Mouse (Mus musculus) limb, embryonic 11.5 days (tissue): ENCODE measurements at regions not wholly inside any gene's neighbourhood (a gene's known extent, or its start where the extent isn't known, plus 50 kb on each side); places are given as distances from the start of the nearest gene placed in this dataset.
A peak's percentile ranks its signal among the peaks of the same experiment; 100 is the strongest.

Experiments
- ATAC-seq: fragments of 200-750 bp; cut with Nextera tagmentation; 2 replicates; pipeline ENCODE4 v1.8.0; 2017; ENCODE audit warnings: low read depth; ENCODE audit not compliant: insufficient number of reproducible peaks, low FRiP score, low TSS enrichment
- DNase-seq: peaks from one replicate; pipeline ENCODE4 v3.0.0-alpha.2; 2015; ENCODE audit warnings: low spot score
- H3K27ac ChIP-seq: fragments of 300-500 bp; sonication (generic); replicated peaks from 2 replicates; pipeline ENCODE4 v1.5.1; 2014; ENCODE audit warnings: low read depth, mild to moderate bottlenecking, low read length
- H3K27me3 ChIP-seq: fragments of 300-500 bp; sonication (generic); 2 replicates; pipeline ENCODE4 v1.6.1; 2014; ENCODE audit warnings: mild to moderate bottlenecking, low read length, mixed read lengths; ENCODE audit not compliant: control insufficient read depth, insufficient read depth
- H3K36me3 ChIP-seq: fragments of 300-500 bp; sonication (generic); 2 replicates; pipeline ENCODE4 v1.6.1; 2014; ENCODE audit warnings: mild to moderate bottlenecking, low read length, moderate library complexity, mixed read lengths; ENCODE audit not compliant: control insufficient read depth, insufficient read depth
- H3K4me1 ChIP-seq: fragments of 300-500 bp; sonication (generic); 2 replicates; pipeline ENCODE4 v1.6.1; 2014; ENCODE audit warnings: low read length, mixed read lengths; ENCODE audit not compliant: control insufficient read depth, insufficient read depth
- H3K4me2 ChIP-seq: fragments of 300-500 bp; sonication (generic); 2 replicates; pipeline ENCODE4 v1.6.1; 2014; ENCODE audit warnings: low read depth, mild to moderate bottlenecking, moderate library complexity; ENCODE audit not compliant: severe bottlenecking
- H3K4me3 ChIP-seq: fragments of 300-500 bp; sonication (generic); 2 replicates; pipeline ENCODE4 v1.5.1; 2014; ENCODE audit warnings: low read depth, low read length
- H3K9ac ChIP-seq: fragments of 300-500 bp; sonication (generic); 2 replicates; pipeline ENCODE4 v1.6.1; 2014; ENCODE audit warnings: mild to moderate bottlenecking, low read length
- H3K9me3 ChIP-seq: fragments of 300-500 bp; sonication (generic); 2 replicates; pipeline ENCODE4 v1.6.1; 2016; ENCODE audit warnings: low read length; ENCODE audit not compliant: control insufficient read depth
- WGBS: fragments of 180-500 bp; shearing (Covaris S2); extraction: QIAGEN DNeasy Blood & Tissue Kit; methylation state at CpG from one replicate; pipeline ENCODE4 v1.1.7; 2014; 5-methylcytosine and 5-hydroxymethylcytosine counted together

DNA sequence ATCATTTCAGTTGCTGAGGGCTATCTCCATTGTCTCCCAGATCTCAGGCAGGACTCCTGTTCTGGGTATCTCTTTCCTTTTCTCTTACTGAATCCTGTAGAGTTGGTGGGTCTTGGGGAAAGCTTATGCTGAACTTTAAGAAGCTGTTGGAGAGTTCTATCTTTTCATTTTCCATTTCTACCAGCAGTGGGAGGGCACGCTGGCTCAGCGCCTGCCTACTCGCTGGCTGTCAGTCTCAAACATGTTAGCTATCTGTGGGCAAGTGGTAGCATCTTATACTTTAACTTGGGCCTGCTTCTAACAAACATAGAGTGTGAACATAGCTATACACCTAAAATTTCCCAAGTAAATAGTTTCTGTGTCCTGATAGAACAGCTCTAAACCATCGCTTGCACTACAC lies 125.2 kb upstream of the Pum3 start:
- H3K9ac ChIP-seq = no peak overlapping the region
- DNase-seq = no peak
- no peaks in the 10 kb centered on the region for H3K4me1 ChIP-seq
- H3K4me2 ChIP-seq = no peak overlapping the region
- H3K27me3 ChIP-seq = no peaks in the 10 kb centered on the region
- 91% methylated on average over 4 of the region's 4 CpGs for WGBS
- ATAC-seq = no peak
- H3K27ac ChIP-seq = no peak overlapping the region
- H3K36me3 ChIP-seq = no peaks in the 10 kb centered on the region
- no peak overlapping the region for H3K4me3 ChIP-seq
- no peaks in the 10 kb centered on the region for H3K9me3 ChIP-seq

DNA sequence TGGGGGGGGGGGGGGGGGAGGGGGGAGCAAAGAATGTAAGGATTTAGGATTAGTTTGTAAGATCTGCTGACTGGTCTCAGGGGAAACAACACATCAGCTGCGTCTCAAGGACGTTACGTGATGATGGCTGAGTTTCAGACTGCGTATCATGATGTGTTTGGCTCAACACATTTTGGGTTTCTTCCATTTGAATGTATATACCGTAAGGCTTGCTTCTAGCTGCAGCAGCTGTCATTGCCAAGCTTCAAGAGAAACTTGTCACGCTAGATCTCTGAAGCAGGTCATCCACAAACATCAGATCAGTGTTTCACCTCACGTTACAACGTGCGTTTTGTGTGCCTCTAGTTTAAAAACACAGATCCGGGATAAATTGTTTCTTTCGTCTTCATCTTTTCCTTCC lies 123.6 kb upstream of the Pum3 start:
- H3K9me3 ChIP-seq = no peaks in the 10 kb centered on the region
- no peak overlapping the region for H3K4me2 ChIP-seq
- H3K27me3 ChIP-seq = no peaks in the 10 kb centered on the region
- WGBS = 86% methylated on average over 11 of the region's 11 CpGs
- H3K27ac ChIP-seq = no peak overlapping the region
- no peaks in the 10 kb centered on the region for H3K4me1 ChIP-seq
- ATAC-seq = no peak
- H3K4me3 ChIP-seq = no peak overlapping the region
- H3K9ac ChIP-seq = no peak overlapping the region
- no peaks in the 10 kb centered on the region for H3K36me3 ChIP-seq
- no peak for DNase-seq

DNA sequence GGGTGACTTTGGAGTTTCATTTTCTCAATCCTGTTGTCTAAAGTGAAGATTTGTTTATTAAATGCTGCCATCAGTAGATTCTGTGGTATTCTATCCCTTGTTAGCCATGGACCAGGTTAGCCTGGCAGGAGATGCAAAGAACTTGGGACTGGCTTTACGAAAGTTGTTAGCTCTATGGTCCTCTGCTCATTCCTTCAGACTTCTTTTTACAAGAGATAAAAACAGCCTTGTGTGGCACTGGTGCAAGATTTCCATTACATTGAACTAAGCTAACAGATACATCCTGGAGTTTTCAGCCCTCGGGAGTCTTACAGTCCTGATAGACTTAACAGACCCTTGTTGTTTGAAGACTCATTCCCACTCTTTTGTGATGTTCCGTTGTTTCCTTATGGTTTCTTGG lies 108.1 kb upstream of the Pum3 start:
- H3K36me3 ChIP-seq = no peaks in the 10 kb centered on the region
- H3K9me3 ChIP-seq = no peaks in the 10 kb centered on the region
- H3K27me3 ChIP-seq = no peaks in the 10 kb centered on the region
- H3K27ac ChIP-seq = no peak overlapping the region
- DNase-seq (no peak), ATAC-seq (no peak)
- H3K9ac ChIP-seq = no peak overlapping the region
- no peaks in the 10 kb centered on the region for H3K4me1 ChIP-seq
- 91% methylated on average over 3 of the region's 3 CpGs for WGBS
- no peak overlapping the region for H3K4me2 ChIP-seq
- no peak overlapping the region for H3K4me3 ChIP-seq

DNA sequence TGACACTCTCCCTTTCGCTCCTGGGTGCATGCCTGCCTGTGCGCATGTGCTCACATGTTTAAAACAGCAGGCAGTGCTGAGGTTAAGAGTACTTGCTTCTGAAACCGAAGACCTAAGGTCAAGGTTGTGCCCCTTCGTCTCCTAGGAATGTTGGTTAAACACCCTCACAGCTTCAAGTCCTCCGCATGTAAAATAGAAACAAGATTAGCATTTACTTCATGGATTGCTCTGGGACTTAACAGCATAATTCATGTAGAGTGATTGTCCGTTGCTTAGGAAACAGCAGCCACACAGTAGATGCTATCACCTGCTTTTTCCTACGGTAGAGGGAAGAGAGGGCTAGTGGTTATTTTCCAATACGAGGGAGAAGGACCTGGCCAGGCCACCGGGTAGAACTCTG lies 107.4 kb upstream of the Pum3 start:
- no peak for ATAC-seq
- Histone ChIP-seq H3K36me3 (no peaks in the 10 kb centered on the region), H3K9me3 (no peaks in the 10 kb centered on the region), H3K4me1 (no peaks in the 10 kb centered on the region), H3K4me2 (no peak overlapping the region), H3K27me3 (no peaks in the 10 kb centered on the region), H3K4me3 (no peak overlapping the region), H3K9ac (no peak overlapping the region), H3K27ac (no peak overlapping the region)
- 76% methylated on average over 9 of the region's 9 CpGs for WGBS
- DNase-seq = no peak

DNA sequence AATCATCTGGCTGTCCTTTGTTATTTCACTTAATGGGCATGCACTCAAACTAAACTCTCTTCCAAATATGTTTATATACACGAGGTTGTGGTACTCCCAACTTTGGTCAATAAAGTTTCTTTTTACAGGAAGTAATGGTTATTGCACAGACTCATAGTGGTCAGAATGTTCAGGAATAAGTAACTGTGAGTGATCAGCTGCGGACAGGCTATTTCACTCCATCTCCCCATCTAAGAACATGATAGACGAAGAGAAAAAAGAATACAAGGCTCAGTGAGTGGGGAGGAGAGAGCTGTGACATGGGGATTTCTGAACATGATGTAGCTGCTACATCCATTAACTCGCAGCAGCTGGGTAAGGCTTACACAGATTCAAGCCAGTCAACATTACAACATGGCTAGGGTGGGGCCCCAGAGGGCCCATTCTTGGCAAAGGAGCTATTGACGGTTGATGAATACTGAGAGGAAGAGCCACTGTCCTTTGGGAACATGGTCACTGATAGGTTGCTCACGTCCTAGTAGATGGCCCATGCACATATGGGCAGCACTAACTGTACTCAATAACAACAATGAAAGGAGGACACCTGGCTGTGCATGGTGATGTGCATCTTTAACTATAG lies 98.4 kb upstream of the Pum3 start:
- ATAC-seq (no peak), DNase-seq (no peak)
- H3K9ac ChIP-seq = no peak overlapping the region
- no peaks in the 10 kb centered on the region for H3K9me3 ChIP-seq
- H3K36me3 ChIP-seq = no peaks in the 10 kb centered on the region
- 91% methylated on average over 6 of the region's 6 CpGs for WGBS
- H3K4me3 ChIP-seq = no peak overlapping the region
- no peak overlapping the region for H3K27ac ChIP-seq
- no peaks in the 10 kb centered on the region for H3K27me3 ChIP-seq
- no peaks in the 10 kb centered on the region for H3K4me1 ChIP-seq
- no peak overlapping the region for H3K4me2 ChIP-seq

DNA sequence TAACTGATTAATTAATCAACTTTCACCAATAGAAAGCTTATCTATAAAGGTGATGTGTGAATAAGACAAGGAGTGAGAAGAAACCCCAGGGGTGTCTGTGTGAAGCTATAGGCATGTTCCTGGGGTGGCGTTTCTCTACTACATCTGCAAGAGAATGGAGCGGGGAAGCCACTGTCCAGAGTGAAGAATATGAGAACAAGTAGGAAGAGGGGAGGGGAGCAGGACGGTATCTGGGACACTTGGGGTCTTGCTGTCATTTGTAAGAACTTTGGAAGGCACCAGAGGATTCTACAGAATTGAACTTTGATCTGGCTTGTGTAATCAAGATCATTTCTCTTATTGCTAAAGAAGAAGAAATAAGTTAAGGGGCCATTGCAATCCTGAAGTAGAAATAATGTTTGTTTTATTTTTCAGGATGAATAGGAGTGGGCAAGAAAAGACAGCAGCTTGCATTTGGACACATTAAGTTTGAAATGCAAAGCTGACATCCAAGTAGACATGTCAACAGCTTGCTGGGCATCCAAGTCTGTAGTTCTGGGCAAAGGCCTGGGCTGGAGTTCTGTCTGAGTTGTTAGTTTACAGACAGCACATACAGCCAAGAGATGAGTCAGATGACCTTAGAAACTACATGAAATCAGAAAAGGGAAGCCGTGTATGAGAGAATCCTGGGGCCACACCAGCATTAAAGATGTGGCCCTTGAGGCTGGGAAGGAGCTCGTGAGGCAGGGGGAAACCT lies 89.9 kb upstream of the Pum3 start:
- no peaks in the 10 kb centered on the region for H3K4me1 ChIP-seq
- no peaks in the 10 kb centered on the region for H3K27me3 ChIP-seq
- no peak overlapping the region for H3K4me3 ChIP-seq
- no peak for ATAC-seq
- no peaks in the 10 kb centered on the region for H3K9me3 ChIP-seq
- no peak for DNase-seq
- no peak overlapping the region for H3K4me2 ChIP-seq
- no peak overlapping the region for H3K9ac ChIP-seq
- 87% methylated on average over 5 of the region's 5 CpGs for WGBS
- H3K27ac ChIP-seq = no peak overlapping the region
- no peaks in the 10 kb centered on the region for H3K36me3 ChIP-seq

DNA sequence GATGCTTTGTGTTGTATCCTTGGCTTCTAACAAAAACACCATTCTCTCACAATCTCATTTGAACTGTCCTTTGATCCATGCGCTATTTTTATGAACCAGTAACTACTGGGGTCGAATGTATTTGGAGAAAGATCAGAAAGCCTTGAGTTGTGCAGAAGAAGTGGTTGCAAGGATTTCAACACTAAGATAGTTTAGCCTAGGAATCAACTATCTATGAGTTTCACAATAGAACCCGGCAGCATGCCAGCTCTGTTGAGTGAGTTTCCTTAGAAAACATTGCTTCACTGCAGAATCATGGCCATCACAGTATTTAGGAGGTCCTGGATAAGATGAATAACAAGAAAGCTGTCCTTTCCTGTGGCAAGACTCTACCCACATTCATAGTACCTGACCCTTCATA lies 84.6 kb upstream of the Pum3 start:
- DNase-seq (no peak), ATAC-seq (no peak)
- Histone ChIP-seq H3K4me1 (no peaks in the 10 kb centered on the region), H3K36me3 (no peaks in the 10 kb centered on the region), H3K9ac (no peak overlapping the region), H3K27ac (no peak overlapping the region), H3K27me3 (no peaks in the 10 kb centered on the region), H3K9me3 (no peaks in the 10 kb centered on the region), H3K4me2 (no peak overlapping the region), H3K4me3 (no peak overlapping the region)
- WGBS = 90% methylated on average over 3 of the region's 3 CpGs

DNA sequence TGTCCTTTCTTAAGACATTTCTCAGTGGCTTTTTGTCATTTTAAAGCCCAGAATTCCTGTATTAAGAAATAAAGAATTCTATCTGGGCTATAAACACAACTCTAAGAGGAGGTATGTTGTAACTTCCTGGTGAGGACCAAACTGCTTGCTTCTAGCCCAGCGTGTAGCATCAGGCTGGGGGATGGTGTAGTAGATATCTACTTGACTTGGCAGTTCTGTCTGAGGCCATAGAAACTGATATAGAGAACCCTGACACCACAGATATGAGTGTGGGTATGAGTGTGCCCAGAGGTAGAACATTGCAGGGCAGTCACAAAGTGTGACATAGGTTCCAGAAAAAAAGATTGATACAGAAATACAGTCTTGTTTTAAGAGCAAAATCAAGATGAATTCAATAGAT lies 83.9 kb upstream of the Pum3 start:
- Histone ChIP-seq H3K9ac (no peak overlapping the region), H3K4me3 (no peak overlapping the region), H3K36me3 (no peaks in the 10 kb centered on the region), H3K4me1 (no peaks in the 10 kb centered on the region), H3K9me3 (no peaks in the 10 kb centered on the region), H3K27me3 (no peaks in the 10 kb centered on the region), H3K4me2 (no peak overlapping the region), H3K27ac (no peak overlapping the region)
- ATAC-seq (no peak), DNase-seq (no peak)
- 91% methylated on average over 1 of the region's 1 CpGs for WGBS

DNA sequence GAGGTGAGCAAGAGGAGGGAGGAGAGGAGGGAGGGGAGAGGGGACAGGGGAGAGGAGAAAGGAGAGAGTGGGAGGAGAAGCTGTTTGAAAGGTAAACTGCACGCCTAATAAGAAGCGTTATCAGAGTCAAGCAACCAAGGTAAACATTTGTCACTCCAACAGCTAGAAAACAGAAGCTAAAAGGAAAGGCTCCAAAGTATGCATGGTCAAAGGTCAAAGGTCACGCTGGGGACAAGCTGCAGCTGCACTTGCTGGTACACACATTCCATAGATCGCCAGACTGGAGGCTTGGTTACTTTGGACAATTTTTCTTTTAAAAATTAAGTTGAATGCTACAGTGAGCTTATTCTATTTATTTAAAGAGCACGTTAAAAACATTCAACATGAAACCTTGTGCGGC lies 81.7 kb upstream of the Pum3 start:
- Histone ChIP-seq H3K36me3 (no peaks in the 10 kb centered on the region), H3K27ac (no peak overlapping the region), H3K27me3 (no peaks in the 10 kb centered on the region), H3K4me2 (no peak overlapping the region), H3K4me3 (no peak overlapping the region), H3K4me1 (no peaks in the 10 kb centered on the region), H3K9me3 (no peaks in the 10 kb centered on the region), H3K9ac (no peak overlapping the region)
- peak; percentile 46 for DNase-seq
- no peak for ATAC-seq
- WGBS = 50% methylated on average over 6 of the region's 6 CpGs
